Mouse (Mus musculus) MEL (cell line): ENCODE data around the gene 1600002K03Rik. TPM values are rescaled to one million over a fixed set of nuclear protein-coding genes. Genes with fewer than 3 reads are reported as not detected.

Experiments
- DNase-seq: peaks from one replicate; pipeline ENCODE4 v3.0.0; 2011; ENCODE audit warnings: low read depth, low spot score
- H3K27ac ChIP-seq: 2 replicates; pipeline ENCODE4 v1.5.1; 2012; ENCODE audit warnings: low read depth, mild to moderate bottlenecking, control low read depth, low read length, moderate library complexity; ENCODE audit not compliant: control insufficient read depth
- H3K27me3 ChIP-seq, 2 experiments: fragments of 150-350 bp in 1 of 2; sonication (generic) in 1 of 2; 2 replicates each; pipeline ENCODE4 v1.6.1; 2012; ENCODE audit warnings: low read length in 2 of 2, mild to moderate bottlenecking in 2 of 2, improper control_type of control experiment in 1 of 2, moderate library complexity in 1 of 2; ENCODE audit not compliant: insufficient read depth in 2 of 2, control insufficient read depth in 1 of 2
- H3K36me3 ChIP-seq, 2 experiments: 2 replicates each; pipeline ENCODE4 v1.6.1; 2012 to 2014; ENCODE audit warnings: low read length in 2 of 2, improper control_type of control experiment in 1 of 2, inconsistent platforms in 1 of 2, mild to moderate bottlenecking in 1 of 2; ENCODE audit not compliant: insufficient read depth in 2 of 2, control insufficient read depth in 1 of 2
- H3K4me1 ChIP-seq, 2 experiments: fragments of 150-350 bp in 1 of 2; sonication (generic) in 1 of 2; 2 replicates each; pipeline ENCODE4 v1.6.1; 2012; ENCODE audit warnings: low read length in 2 of 2, improper control_type of control experiment in 1 of 2, mild to moderate bottlenecking in 1 of 2; ENCODE audit not compliant: insufficient read depth in 2 of 2, control insufficient read depth in 1 of 2
- H3K4me3 ChIP-seq, 2 experiments: fragments of 150-350 bp in 1 of 2; sonication (generic) in 1 of 2; 2 replicates each; pipeline ENCODE4 v1.5.1; 2012; ENCODE audit warnings: low read depth in 2 of 2, low read length in 2 of 2, mild to moderate bottlenecking in 2 of 2, moderate library complexity in 2 of 2, control low read depth in 1 of 2, improper control_type of control experiment in 1 of 2; ENCODE audit not compliant: control insufficient read depth in 1 of 2, insufficient read depth in 1 of 2
- H3K79me2 ChIP-seq: 2 replicates; pipeline ENCODE4 v1.6.1; 2012; ENCODE audit warnings: mild to moderate bottlenecking, low read length, moderate library complexity; ENCODE audit not compliant: control insufficient read depth, poor library complexity, insufficient read depth
- H3K9ac ChIP-seq: 2 replicates; pipeline ENCODE4 v1.6.1; 2012; ENCODE audit warnings: low read depth, mild to moderate bottlenecking, control low read depth, low read length, moderate library complexity; ENCODE audit not compliant: control insufficient read depth, poor library complexity, severe bottlenecking
- H3K9me3 ChIP-seq: fragments of 150-350 bp; sonication (generic); replicated peaks from 2 replicates; pipeline ENCODE4 v1.6.1; 2012; ENCODE audit warnings: mild to moderate bottlenecking, low read length, improper control_type of control experiment, moderate library complexity; ENCODE audit not compliant: insufficient read depth
- BHLHE40 ChIP-seq: IDR thresholded peaks from 2 replicates; pipeline ENCODE4 v1.6.1; 2012; ENCODE audit warnings: low read depth, mild to moderate bottlenecking, inconsistent platforms, low read length, improper control_type of control experiment, borderline replicate concordance
- CHD1 ChIP-seq: IDR thresholded peaks from 2 replicates; pipeline ENCODE4 v1.6.1; 2012; ENCODE audit warnings: low read depth, mild to moderate bottlenecking, inconsistent platforms, low read length, improper control_type of control experiment
- CHD2 ChIP-seq: IDR thresholded peaks from 2 replicates; pipeline ENCODE4 v1.6.1; 2011; ENCODE audit warnings: low read length, improper control_type of control experiment
- CTCF ChIP-seq, 3 experiments: IDR thresholded peaks in 2 of 3; conservative IDR thresholded peaks in 1 of 3; 2 replicates each; pipeline ENCODE4 v1.5.1; 2011 to 2012; ENCODE audit warnings: low read length in 3 of 3, low read depth in 2 of 3, mild to moderate bottlenecking in 2 of 3, improper control_type of control experiment in 1 of 3, inconsistent platforms in 1 of 3, mixed read lengths in 1 of 3, moderate library complexity in 1 of 3; ENCODE audit not compliant: control insufficient read depth in 1 of 3, insufficient read depth in 1 of 3, poor library complexity in 1 of 3, severe bottlenecking in 1 of 3
- E2F4 ChIP-seq: IDR thresholded peaks from 2 replicates; pipeline ENCODE4 v1.6.1; 2011; ENCODE audit warnings: low read depth, low read length, improper control_type of control experiment, borderline replicate concordance
- ELF1 ChIP-seq: IDR thresholded peaks from 2 replicates; pipeline ENCODE4 v1.6.1; 2014; ENCODE audit warnings: low read depth, mild to moderate bottlenecking, inconsistent platforms, low read length, improper control_type of control experiment, moderate library complexity
- EP300 ChIP-seq, 2 experiments: IDR thresholded peaks; 2 replicates each; pipeline ENCODE4 v1.6.1; 2011; ENCODE audit warnings: improper control_type of control experiment in 2 of 2, low read length in 2 of 2, low read depth in 1 of 2, mild to moderate bottlenecking in 1 of 2
- ETS1 ChIP-seq: IDR thresholded peaks from 2 replicates; pipeline ENCODE4 v1.6.1; 2012; ENCODE audit warnings: low read depth, mild to moderate bottlenecking, inconsistent platforms, low read length, improper control_type of control experiment, moderate library complexity
- GABPA ChIP-seq: IDR thresholded peaks from 2 replicates; pipeline ENCODE4 v1.6.1; 2012; ENCODE audit warnings: low read depth, mild to moderate bottlenecking, inconsistent platforms, low read length, improper control_type of control experiment, moderate library complexity
- GATA1 ChIP-seq: IDR thresholded peaks from 2 replicates; pipeline ENCODE4 v1.6.1; 2011; ENCODE audit warnings: low read depth, low read length, improper control_type of control experiment
- HCFC1 ChIP-seq: IDR thresholded peaks from 2 replicates; pipeline ENCODE4 v1.6.1; 2012; ENCODE audit warnings: low read depth, mild to moderate bottlenecking, inconsistent platforms, low read length, improper control_type of control experiment, moderate library complexity
- JUND ChIP-seq: IDR thresholded peaks from 2 replicates; pipeline ENCODE4 v1.6.1; 2011; ENCODE audit warnings: low read depth, mild to moderate bottlenecking, improper control_type of control experiment, low read length
- KAT2A ChIP-seq: conservative IDR thresholded peaks from 2 replicates; pipeline ENCODE4 v1.6.1; 2012; ENCODE audit warnings: low read depth, low read length, improper control_type of control experiment, inconsistent platforms
- MAFK ChIP-seq: IDR thresholded peaks from 2 replicates; pipeline ENCODE4 v1.6.1; 2011; ENCODE audit warnings: low read depth, mild to moderate bottlenecking, low read length, improper control_type of control experiment, borderline replicate concordance
- MAX ChIP-seq: IDR thresholded peaks from 2 replicates; pipeline ENCODE4 v1.6.1; 2011; ENCODE audit warnings: low read length, improper control_type of control experiment
- MAZ ChIP-seq: IDR thresholded peaks from 2 replicates; pipeline ENCODE4 v1.6.1; 2012; ENCODE audit warnings: low read depth, mild to moderate bottlenecking, inconsistent platforms, low read length, improper control_type of control experiment
- MEF2A ChIP-seq: IDR thresholded peaks from 2 replicates; pipeline ENCODE4 v1.6.1; 2014; ENCODE audit warnings: low read depth, mild to moderate bottlenecking, inconsistent platforms, low read length, improper control_type of control experiment; ENCODE audit not compliant: poor library complexity, insufficient replicate concordance, severe bottlenecking; ENCODE audit errors: extremely low read depth
- MXI1 ChIP-seq: IDR thresholded peaks from 2 replicates; pipeline ENCODE4 v1.6.1; 2011; ENCODE audit warnings: mild to moderate bottlenecking, low read depth, low read length, improper control_type of control experiment
- MYB ChIP-seq: IDR thresholded peaks from 2 replicates; pipeline ENCODE4 v1.6.1; 2011; ENCODE audit warnings: mild to moderate bottlenecking, low read depth, low read length, improper control_type of control experiment
- MYC ChIP-seq: IDR thresholded peaks from 2 replicates; pipeline ENCODE4 v1.6.1; 2011; ENCODE audit warnings: low read depth, mild to moderate bottlenecking, low read length, improper control_type of control experiment, moderate library complexity
- NRF1 ChIP-seq: IDR thresholded peaks from 2 replicates; pipeline ENCODE4 v1.6.1; 2014; ENCODE audit warnings: low read depth, mild to moderate bottlenecking, inconsistent platforms, low read length, improper control_type of control experiment, moderate library complexity; ENCODE audit not compliant: poor library complexity, insufficient read depth, severe bottlenecking
- POLR2AphosphoS2 ChIP-seq: IDR thresholded peaks from 2 replicates; pipeline ENCODE4 v1.6.1; 2011; ENCODE audit warnings: low read length, improper control_type of control experiment
- POLR2AphosphoS5 ChIP-seq: IDR thresholded peaks from 2 replicates; pipeline ENCODE4 v1.6.1; 2012; ENCODE audit warnings: low read depth, borderline replicate concordance, mild to moderate bottlenecking, inconsistent platforms, low read length, moderate library complexity, mixed read lengths
- RAD21 ChIP-seq: IDR thresholded peaks from 2 replicates; pipeline ENCODE4 v1.6.1; 2011; ENCODE audit warnings: mild to moderate bottlenecking, low read depth, low read length, improper control_type of control experiment
- RCOR1 ChIP-seq: IDR thresholded peaks from 2 replicates; pipeline ENCODE4 v1.6.1; 2012; ENCODE audit warnings: low read depth, mild to moderate bottlenecking, inconsistent platforms, low read length, improper control_type of control experiment
- SIN3A ChIP-seq: IDR thresholded peaks from 2 replicates; pipeline ENCODE4 v1.6.1; 2012; ENCODE audit warnings: low read length, improper control_type of control experiment, inconsistent platforms
- SMC3 ChIP-seq: IDR thresholded peaks from 2 replicates; pipeline ENCODE4 v1.6.1; 2011; ENCODE audit warnings: low read depth, low read length, improper control_type of control experiment
- TAL1 ChIP-seq: IDR thresholded peaks from 2 replicates; pipeline ENCODE4 v1.6.1; 2012; ENCODE audit warnings: mild to moderate bottlenecking, inconsistent platforms, low read length, moderate library complexity, mixed read lengths
- TBP ChIP-seq: IDR thresholded peaks from 2 replicates; pipeline ENCODE4 v1.8.0; 2011; ENCODE audit warnings: low read depth, low read length, improper control_type of control experiment
- TCF12 ChIP-seq: IDR thresholded peaks from 2 replicates; pipeline ENCODE4 v1.6.1; 2014; ENCODE audit warnings: low read depth, mild to moderate bottlenecking, inconsistent platforms, low read length, improper control_type of control experiment, moderate library complexity
- UBTF ChIP-seq: IDR thresholded peaks from 2 replicates; pipeline ENCODE4 v1.6.1; 2012; ENCODE audit warnings: low read depth, mild to moderate bottlenecking, inconsistent platforms, low read length, improper control_type of control experiment, moderate library complexity, borderline replicate concordance; ENCODE audit not compliant: insufficient read depth
- USF2 ChIP-seq, 2 experiments: IDR thresholded peaks; 2 replicates each; pipeline ENCODE4 v1.6.1; 2011 to 2012; ENCODE audit warnings: improper control_type of control experiment in 2 of 2, low read length in 2 of 2, borderline replicate concordance in 1 of 2, inconsistent platforms in 1 of 2, low read depth in 1 of 2, mild to moderate bottlenecking in 1 of 2; ENCODE audit not compliant: insufficient read depth in 1 of 2
- ZC3H11A ChIP-seq: IDR thresholded peaks from 2 replicates; pipeline ENCODE4 v1.6.1; 2012; ENCODE audit warnings: low read depth, mild to moderate bottlenecking, inconsistent platforms, low read length, improper control_type of control experiment
- ZKSCAN1 ChIP-seq: IDR thresholded peaks from 2 replicates; pipeline ENCODE4 v1.6.1; 2012; ENCODE audit warnings: low read depth, mild to moderate bottlenecking, inconsistent platforms, low read length, improper control_type of control experiment, moderate library complexity
- ZMIZ1 ChIP-seq: IDR thresholded peaks from 2 replicates; pipeline ENCODE4 v1.6.1; 2012; ENCODE audit warnings: low read depth, mild to moderate bottlenecking, inconsistent platforms, low read length, improper control_type of control experiment, moderate library complexity
- ZNF384 ChIP-seq: IDR thresholded peaks from 2 replicates; pipeline ENCODE4 v1.6.1; 2012; ENCODE audit warnings: low read depth, mild to moderate bottlenecking, inconsistent platforms, low read length, improper control_type of control experiment
- polyA plus RNA-seq, 2 experiments: library from polyadenylated mRNA; stranded (reverse) in 1 of 2; unstranded in 1 of 2; fragments of >175 nt in 1 of 2; fragments of >200 nt in 1 of 2; gene quantifications; 2 replicates each; pipeline versions ENCODE4 v1.2.1 to v1.2.4; 2012; ENCODE audit warnings: low replicate concordance in 2 of 2, low read depth in 1 of 2; ENCODE audit not compliant: insufficient read length in 2 of 2, insufficient read depth in 1 of 2, missing spikeins in 1 of 2
- total RNA-seq: library from RNA; depleted of rRNA; stranded (reverse); fragments of 300-350 nt; gene quantifications from 2 replicates; pipeline ENCODE4 v1.2.3, GENCODE M21; 2012

The 1600002K03Rik gene
- total and polyA plus RNA-seq, 3 experiments, result 11.4 to 16.9 TPM; not detected in 1

DNA sequence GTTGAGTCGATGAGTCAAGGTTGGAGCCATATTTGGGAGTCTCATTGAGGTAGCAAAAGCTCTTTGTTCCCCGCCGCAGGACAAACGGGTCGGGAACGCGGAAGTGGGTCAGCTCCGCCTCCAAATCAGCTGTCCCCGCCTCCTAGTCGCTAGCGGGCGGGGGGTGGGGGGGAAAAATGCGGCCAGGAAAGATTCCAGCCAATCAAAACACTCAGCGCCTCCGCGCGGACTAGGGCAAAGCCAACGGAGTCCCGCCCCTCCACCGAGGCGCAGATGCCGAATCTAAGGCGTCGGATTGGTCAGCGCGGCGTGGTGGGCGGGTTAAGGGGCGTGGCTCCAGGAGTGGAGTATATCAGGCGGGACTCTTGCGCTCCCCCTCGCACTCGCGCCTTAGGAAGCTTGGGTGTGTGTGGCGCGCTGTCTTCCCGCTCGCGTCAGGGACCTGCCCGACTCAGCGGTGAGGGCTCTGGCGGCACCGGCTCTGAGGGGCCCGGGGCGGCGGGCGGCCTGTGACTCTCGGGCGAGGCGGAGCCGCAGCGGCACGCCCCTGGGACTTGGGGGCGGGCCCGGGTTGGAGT lies 5.2 kb upstream of the 1600002K03Rik start:
- DNase-seq, result peak; percentile 98
- H3K4me1 ChIP-seq, result peaks cover 4 to 25% of the 10 kb centered on the region in 2 experiments; a peak in 3 of 4 replicates
- H3K9ac ChIP-seq, result peak overlapping the region; percentile 92
- H3K4me3 ChIP-seq, result peak overlapping the region; percentile 67 to 84
- H3K9me3 ChIP-seq, result no peaks in the 10 kb centered on the region
- H3K36me3 ChIP-seq, result peaks cover 0 to 13% of the 10 kb centered on the region in 2 experiments; a peak in 2 of 4 replicates
- peak overlapping the region; percentile 90 for H3K27ac ChIP-seq
- peaks cover 8% of the 10 kb centered on the region; the same call in 1 of the 2 replicates for H3K79me2 ChIP-seq
- no peaks in the 10 kb centered on the region for H3K27me3 ChIP-seq
- TF ChIP-seq MAX (no peak), MEF2A (no peak), JUND (no peak), HCFC1 (peak; percentile 71), TAL1 (no peak), MAZ (peak; percentile 83; the same call in 1 of the 2 replicates), SIN3A (peak; percentile 69), MXI1 (peak; percentile 45), CTCF (IDR thresholded peaks at IDR 0.05 in 2 of 3, conservative IDR thresholded peaks at IDR 0.05 in 1 of 3; ENCODE audit: control insufficient read depth in 1 of 3, insufficient read depth in 1 of 3, low read depth in 2 of 3, low read length in 3 of 3, poor library complexity in 1 of 3, severe bottlenecking in 1 of 3) (no peak), GABPA (no peak), BHLHE40 (no peak), RAD21 (no peak), POLR2AphosphoS2 (peak; percentile 98), NRF1 (peak; percentile 50), MYB (no peak), ZNF384 (no peak), ZKSCAN1 (no peak), GATA1 (no peak), ZC3H11A (no peak), KAT2A (no peak), TBP (peak; percentile 98), POLR2AphosphoS5 (peak; percentile 90), MYC (peak; percentile 22; the same call in 1 of the 2 replicates), TCF12 (0 out of 2 replicates have a peak, but pooled peaks have one; percentile 23), ELF1 (peak; percentile 99), SMC3 (no peak), CHD2 (no peak), ZMIZ1 (peak; percentile 97), MAFK (no peak), EP300 (IDR thresholded peaks at IDR 0.05; ENCODE audit: low read depth in 1 of 2, low read length in 2 of 2) (no peak), E2F4 (0 out of 2 replicates have a peak, but pooled peaks have one; percentile 10), ETS1 (0 out of 2 replicates have a peak, but pooled peaks have one; percentile 51), RCOR1 (no peak), UBTF (no peak; the same call in 1 of the 2 replicates), USF2 (IDR thresholded peaks at IDR 0.05; ENCODE audit: borderline replicate concordance in 1 of 2, insufficient read depth in 1 of 2, low read depth in 1 of 2, low read length in 2 of 2) (no peak), CHD1 (no peak)
